Mouse (Mus musculus): ENCODE measurements around the gene Bcl7a.

Bcl7a gene

DNA sequence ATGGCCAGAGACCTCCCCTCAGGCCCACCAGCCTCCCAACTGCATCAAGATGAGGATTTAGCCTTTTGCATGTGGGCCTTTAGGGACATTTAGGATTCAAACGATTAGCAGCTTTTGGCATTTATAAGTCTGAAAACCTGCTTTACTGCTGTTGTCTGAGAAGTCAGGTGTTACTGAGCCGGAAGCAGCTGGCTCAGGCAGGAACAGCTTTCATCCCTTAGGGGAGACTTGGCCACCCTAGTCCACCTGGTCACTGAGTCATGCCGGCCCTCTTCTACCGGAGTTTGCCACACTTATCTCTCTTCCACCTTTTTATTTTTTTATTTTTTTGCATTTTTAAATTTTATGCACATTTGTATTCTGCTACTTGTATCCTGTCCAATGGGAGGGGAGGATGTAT lies 13.6 kb downstream of the Bcl7a start:
- H3K4me3 ChIP-seq (replicated peaks; ENCODE audit: low read length), result no peak overlapping the region
- TF ChIP-seq CTCF (conservative IDR thresholded peaks at IDR 0.05; ENCODE audit: low read length) (no peak), POU5F1 (IDR thresholded peaks at IDR 0.05; ENCODE audit: borderline replicate concordance, low read length) (no peak), NANOG (IDR thresholded peaks at IDR 0.05; ENCODE audit: borderline replicate concordance, low read length) (no peak)
- no peaks in the 10 kb centered on the region for H3K27me3 ChIP-seq (ENCODE audit: insufficient read depth, low read length)
- peaks cover 48% of the 10 kb centered on the region for H3K4me1 ChIP-seq (replicated peaks; ENCODE audit: low read depth, low read length)
- peaks cover 87% of the 10 kb centered on the region for H3K36me3 ChIP-seq (ENCODE audit: insufficient read depth, low read length)
- no peaks in the 10 kb centered on the region for H3K9me3 ChIP-seq (ENCODE audit: low read length)

DNA sequence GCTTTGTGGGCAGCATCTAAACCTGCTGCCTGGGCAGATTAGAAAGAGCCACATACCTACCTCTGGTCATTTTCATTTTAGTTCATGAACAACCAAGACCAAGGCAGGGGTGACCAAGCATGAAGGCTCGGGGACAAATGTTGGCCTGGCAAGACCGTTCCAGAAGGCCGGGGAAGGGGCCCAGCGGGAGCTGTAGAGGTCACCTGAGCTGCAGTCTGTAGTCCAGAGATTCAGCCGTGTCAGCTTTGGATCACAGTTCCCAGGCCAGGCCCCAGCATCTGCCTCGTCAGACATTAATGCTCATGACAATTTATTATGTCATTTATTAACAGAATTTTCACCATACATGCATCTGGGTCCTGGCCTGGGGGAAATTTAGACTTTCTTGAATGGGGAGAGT lies 15.8 kb downstream of the Bcl7a start:
- TF ChIP-seq CTCF (conservative IDR thresholded peaks at IDR 0.05; ENCODE audit: low read length), result no peak
- TF ChIP-seq POU5F1 (IDR thresholded peaks at IDR 0.05; ENCODE audit: borderline replicate concordance, low read length), result no peak
- no peak for TF ChIP-seq NANOG (IDR thresholded peaks at IDR 0.05; ENCODE audit: borderline replicate concordance, low read length)
- peaks cover 44% of the 10 kb centered on the region for H3K4me1 ChIP-seq (replicated peaks; ENCODE audit: low read depth, low read length)
- no peaks in the 10 kb centered on the region for H3K27me3 ChIP-seq (ENCODE audit: insufficient read depth, low read length)
- H3K4me3 ChIP-seq (replicated peaks; ENCODE audit: low read length), result no peak overlapping the region
- H3K9me3 ChIP-seq (ENCODE audit: low read length), result no peaks in the 10 kb centered on the region
- peaks cover 95% of the 10 kb centered on the region for H3K36me3 ChIP-seq (ENCODE audit: insufficient read depth, low read length)

DNA sequence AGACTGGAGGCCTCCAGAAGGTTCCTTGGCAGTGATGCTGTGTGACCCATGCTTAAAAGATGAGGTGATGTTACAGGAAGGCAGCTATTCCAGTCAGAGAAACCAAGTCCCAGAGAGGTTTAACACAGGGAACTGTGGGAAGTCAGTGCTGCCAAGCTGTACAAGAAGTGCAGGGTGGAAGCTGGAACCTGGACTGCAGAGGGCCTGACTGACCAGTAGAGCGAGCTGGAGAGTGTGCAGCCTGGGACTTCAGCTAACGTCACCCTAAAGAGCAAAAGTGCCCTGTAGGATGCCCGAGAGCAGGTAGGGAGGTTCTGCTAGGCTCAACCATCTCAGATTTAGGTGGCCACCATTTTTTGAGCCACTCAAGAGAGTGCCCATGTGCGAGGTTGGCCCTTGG lies 19.3 kb downstream of the Bcl7a start:
- TF ChIP-seq CTCF (conservative IDR thresholded peaks at IDR 0.05; ENCODE audit: low read length) (no peak), NANOG (IDR thresholded peaks at IDR 0.05; ENCODE audit: borderline replicate concordance, low read length) (no peak), POU5F1 (IDR thresholded peaks at IDR 0.05; ENCODE audit: borderline replicate concordance, low read length) (no peak)
- H3K36me3 ChIP-seq (ENCODE audit: insufficient read depth, low read length), result peaks cover 87% of the 10 kb centered on the region
- no peaks in the 10 kb centered on the region for H3K9me3 ChIP-seq (ENCODE audit: low read length)
- peaks cover 49% of the 10 kb centered on the region for H3K4me1 ChIP-seq (replicated peaks; ENCODE audit: low read depth, low read length)
- no peaks in the 10 kb centered on the region for H3K27me3 ChIP-seq (ENCODE audit: insufficient read depth, low read length)
- no peak overlapping the region for H3K4me3 ChIP-seq (replicated peaks; ENCODE audit: low read length)

DNA sequence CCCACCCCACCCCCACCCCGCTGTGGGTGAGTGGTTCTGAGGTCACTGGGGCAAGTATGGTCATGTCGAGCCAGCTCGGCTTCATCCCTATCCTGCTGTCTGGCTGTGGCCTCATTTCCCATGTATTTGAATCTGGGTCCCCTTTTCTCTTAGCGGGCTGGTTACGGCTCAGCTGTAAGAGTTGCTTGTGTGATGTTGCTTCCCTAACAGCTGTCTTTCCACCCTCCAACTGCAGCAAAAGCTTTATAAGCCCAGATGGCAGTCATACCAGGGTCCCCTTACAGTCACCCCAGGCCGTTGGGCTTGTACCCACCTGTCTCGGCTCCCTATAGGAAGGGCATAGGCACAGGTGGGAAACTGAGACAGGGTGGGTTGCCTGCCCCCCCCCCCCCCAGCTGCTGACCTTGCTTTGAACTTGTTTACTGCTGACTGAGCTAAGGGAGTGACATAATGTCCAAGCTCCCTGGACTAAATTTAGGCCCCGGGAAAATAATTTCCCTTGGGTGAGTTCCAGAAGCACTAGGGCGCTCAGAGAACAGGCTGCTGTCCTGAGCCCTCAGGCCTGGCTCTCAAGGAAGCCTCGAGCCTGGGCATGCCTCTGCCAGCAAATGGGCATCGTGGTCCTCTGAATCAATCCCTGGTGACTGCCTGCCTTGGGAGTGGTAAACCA lies 20.8 kb downstream of the Bcl7a start:
- Histone ChIP-seq H3K9me3 (ENCODE audit: low read length) (no peaks in the 10 kb centered on the region), H3K27me3 (ENCODE audit: insufficient read depth, low read length) (no peaks in the 10 kb centered on the region), H3K36me3 (ENCODE audit: insufficient read depth, low read length) (peaks cover 80% of the 10 kb centered on the region), H3K4me1 (replicated peaks; ENCODE audit: low read depth, low read length) (peaks cover 62% of the 10 kb centered on the region), H3K4me3 (replicated peaks; ENCODE audit: low read length) (peak overlapping the region; percentile 7; the same call in 1 of the 2 replicates)
- TF ChIP-seq CTCF (conservative IDR thresholded peaks at IDR 0.05; ENCODE audit: low read length) (no peak), NANOG (IDR thresholded peaks at IDR 0.05; ENCODE audit: borderline replicate concordance, low read length) (no peak), POU5F1 (IDR thresholded peaks at IDR 0.05; ENCODE audit: borderline replicate concordance, low read length) (no peak)

DNA sequence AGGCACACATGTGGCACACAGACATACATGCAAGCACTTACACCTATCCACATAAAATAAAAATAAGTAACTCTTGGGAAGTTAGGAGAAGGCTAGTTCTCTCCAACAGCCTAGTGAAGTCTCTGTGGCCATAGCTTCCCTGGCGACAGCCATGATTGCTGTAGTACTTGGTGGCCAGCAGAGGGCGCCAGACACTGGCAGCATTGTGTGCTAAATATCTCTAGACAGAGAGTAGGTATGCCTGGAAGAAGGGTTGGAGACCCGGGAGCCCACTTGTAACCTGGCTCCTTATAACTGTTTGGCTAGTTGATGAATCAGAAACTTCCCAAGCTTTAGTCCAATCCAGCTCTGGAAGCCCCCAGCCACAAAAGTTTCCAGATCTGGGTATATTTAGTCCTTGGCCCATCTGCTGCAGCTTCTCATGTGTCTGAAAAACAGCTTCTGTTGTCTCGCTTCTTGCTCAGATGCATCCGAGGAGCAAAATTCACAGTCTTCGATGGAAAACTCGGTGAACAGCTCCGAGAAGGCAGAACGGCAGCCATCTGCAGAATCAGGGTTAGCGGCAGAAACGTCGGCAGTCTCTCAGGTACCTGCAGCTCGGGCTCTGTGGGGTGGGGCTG lies 25.3 kb downstream of the Bcl7a start:
- peak overlapping the region; percentile 20 for H3K4me3 ChIP-seq (replicated peaks; ENCODE audit: low read length)
- TF ChIP-seq POU5F1 (IDR thresholded peaks at IDR 0.05; ENCODE audit: borderline replicate concordance, low read length) (no peak), CTCF (conservative IDR thresholded peaks at IDR 0.05; ENCODE audit: low read length) (peak; percentile 95)
- peaks cover 71% of the 10 kb centered on the region for H3K36me3 ChIP-seq (ENCODE audit: insufficient read depth, low read length)
- H3K27me3 ChIP-seq (ENCODE audit: insufficient read depth, low read length), result no peaks in the 10 kb centered on the region
- H3K4me1 ChIP-seq (replicated peaks; ENCODE audit: low read depth, low read length), result peaks cover 95% of the 10 kb centered on the region
- no peaks in the 10 kb centered on the region for H3K9me3 ChIP-seq (ENCODE audit: low read length)

DNA sequence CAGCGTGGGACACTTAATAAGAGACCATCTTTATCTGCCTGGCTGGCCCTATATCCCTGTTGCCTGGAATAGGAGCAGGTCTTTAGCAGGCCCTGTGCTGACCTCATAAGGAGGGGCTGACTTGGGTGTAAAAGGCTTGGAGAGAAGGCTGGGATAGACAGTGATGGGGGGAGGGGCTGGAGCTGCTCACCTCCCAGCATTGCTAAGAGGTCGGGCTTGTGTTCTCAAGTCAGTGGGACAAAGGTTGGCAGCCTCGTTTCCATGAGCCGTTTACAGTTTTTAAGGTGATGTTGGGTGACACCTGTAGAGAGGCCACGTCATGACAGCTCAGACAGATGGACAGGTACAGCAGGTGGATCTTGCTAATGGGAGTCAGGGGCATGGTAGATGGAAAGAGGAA lies 26.4 kb downstream of the Bcl7a start:
- TF ChIP-seq NANOG (IDR thresholded peaks at IDR 0.05; ENCODE audit: borderline replicate concordance, low read length) (no peak), CTCF (conservative IDR thresholded peaks at IDR 0.05; ENCODE audit: low read length) (no peak), POU5F1 (IDR thresholded peaks at IDR 0.05; ENCODE audit: borderline replicate concordance, low read length) (no peak)
- H3K4me3 ChIP-seq (replicated peaks; ENCODE audit: low read length), result peak overlapping the region; percentile 20
- H3K27me3 ChIP-seq (ENCODE audit: insufficient read depth, low read length), result no peaks in the 10 kb centered on the region

DNA sequence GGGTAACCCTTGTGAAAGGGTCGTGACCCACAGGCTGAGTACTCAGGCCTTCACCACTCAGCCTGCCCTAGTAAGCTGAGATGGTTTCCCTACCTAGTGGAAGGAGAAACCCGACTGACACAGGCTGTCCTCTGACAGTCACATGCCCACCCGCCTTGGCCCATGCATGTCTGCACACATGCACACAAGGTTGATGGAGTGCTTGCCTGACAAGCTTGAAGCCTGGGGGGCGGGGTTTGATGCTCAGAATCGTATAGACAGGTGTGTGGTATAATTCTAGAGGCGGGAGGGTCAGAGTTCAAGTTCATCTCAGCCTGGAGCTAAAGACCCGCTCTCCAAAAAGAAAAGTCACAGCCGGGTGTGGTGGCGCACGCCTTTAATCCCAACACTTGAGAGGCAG lies 31.6 kb downstream of the Bcl7a start:
- peaks cover 85% of the 10 kb centered on the region for H3K4me1 ChIP-seq (replicated peaks; ENCODE audit: low read depth, low read length)
- no peaks in the 10 kb centered on the region for H3K9me3 ChIP-seq (ENCODE audit: low read length)
- no peaks in the 10 kb centered on the region for H3K27me3 ChIP-seq (ENCODE audit: insufficient read depth, low read length)
- H3K36me3 ChIP-seq (ENCODE audit: insufficient read depth, low read length), result peaks cover 37% of the 10 kb centered on the region
- H3K4me3 ChIP-seq (replicated peaks; ENCODE audit: low read length), result peak overlapping the region; percentile 43; the same call in 1 of the 2 replicates
- TF ChIP-seq POU5F1 (IDR thresholded peaks at IDR 0.05; ENCODE audit: borderline replicate concordance, low read length), result no peak
- no peak for TF ChIP-seq CTCF (conservative IDR thresholded peaks at IDR 0.05; ENCODE audit: low read length)
- TF ChIP-seq NANOG (IDR thresholded peaks at IDR 0.05; ENCODE audit: borderline replicate concordance, low read length), result no peak

More for the DNA sequence above, 26.4 kb downstream of the Bcl7a start:
- peaks cover 95% of the 10 kb centered on the region for H3K4me1 ChIP-seq (replicated peaks; ENCODE audit: low read depth, low read length)
- no peaks in the 10 kb centered on the region for H3K9me3 ChIP-seq (ENCODE audit: low read length)
- H3K36me3 ChIP-seq (ENCODE audit: insufficient read depth, low read length), result peaks cover 64% of the 10 kb centered on the region

DNA sequence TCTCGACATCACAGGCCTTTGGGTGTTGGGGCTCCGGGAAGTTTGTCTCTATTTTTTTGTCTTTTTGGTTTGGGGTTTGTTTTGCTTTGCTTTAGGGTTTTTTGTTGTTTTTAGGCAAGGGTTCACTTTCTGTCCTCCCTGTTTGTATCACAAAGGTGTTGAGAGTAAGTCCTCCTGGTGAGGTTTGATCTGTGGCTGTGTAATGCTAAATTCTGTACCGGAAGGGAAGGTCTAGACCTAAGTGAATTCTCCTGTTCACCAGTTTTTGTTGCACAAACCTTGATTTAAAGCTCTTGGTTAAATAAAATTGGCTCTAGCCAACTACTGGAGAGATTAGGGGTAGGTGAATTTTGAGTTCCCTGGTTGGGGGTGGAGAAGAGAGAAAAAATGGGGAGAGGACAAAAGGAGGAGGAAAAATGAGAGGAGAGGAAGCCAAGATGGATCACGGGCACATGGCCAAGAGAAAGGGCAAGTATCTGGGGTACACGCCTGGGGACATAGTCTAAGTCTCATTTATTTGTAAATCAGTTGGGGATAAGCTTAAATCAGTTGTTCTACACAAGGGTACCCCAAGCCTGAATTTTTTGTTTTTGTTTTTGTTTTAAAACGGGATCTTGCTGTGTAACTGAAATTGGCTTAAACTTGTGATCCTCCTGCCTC lies 32.3 kb downstream of the Bcl7a start:
- H3K36me3 ChIP-seq (ENCODE audit: insufficient read depth, low read length), result peaks cover 32% of the 10 kb centered on the region
- H3K4me1 ChIP-seq (replicated peaks; ENCODE audit: low read depth, low read length), result peaks cover 81% of the 10 kb centered on the region
- H3K9me3 ChIP-seq (ENCODE audit: low read length), result no peaks in the 10 kb centered on the region
- H3K27me3 ChIP-seq (ENCODE audit: insufficient read depth, low read length), result no peaks in the 10 kb centered on the region
- H3K4me3 ChIP-seq (replicated peaks; ENCODE audit: low read length), result peak overlapping the region; percentile 43; the same call in 1 of the 2 replicates
- TF ChIP-seq NANOG (IDR thresholded peaks at IDR 0.05; ENCODE audit: borderline replicate concordance, low read length) (peak; percentile 95), CTCF (conservative IDR thresholded peaks at IDR 0.05; ENCODE audit: low read length) (no peak), POU5F1 (IDR thresholded peaks at IDR 0.05; ENCODE audit: borderline replicate concordance, low read length) (peak; percentile 11; the same call in 1 of the 2 replicates)

Measured in E14TG2a.4 (cell line).